Mouse (Mus musculus) embryonic facial prominence, embryonic 14.5 days (tissue): ENCODE measurements around the gene Rrp1b. TPM values are rescaled to one million over a fixed set of nuclear protein-coding genes. Genes with fewer than 3 reads are reported as not detected.
A peak's percentile ranks its signal among the peaks of the same experiment; 100 is the strongest.
"Not testable (repeated sequence)": the region's sequence is repeated elsewhere in the genome, so short reads cannot be mapped to it uniquely, and the experiment has no call there.

Source experiments
- ATAC-seq: fragments of 200-750 bp; cut with Nextera tagmentation; 2 replicates; pipeline ENCODE4 v1.8.0; 2017; ENCODE audit warnings: low read depth, moderate number of reproducible peaks, moderate TSS enrichment
- DNase-seq: peaks from one replicate; pipeline ENCODE4 v3.0.0-alpha.2; 2015; ENCODE audit warnings: low spot score
- H3K27ac ChIP-seq: fragments of 300-500 bp; sonication (generic); replicated peaks from 2 replicates; pipeline ENCODE4 v1.5.1; 2014; ENCODE audit warnings: low read depth, mild to moderate bottlenecking, low read length, moderate library complexity
- H3K27me3 ChIP-seq: fragments of 300-500 bp; sonication (generic); replicated peaks from 2 replicates; pipeline ENCODE4 v1.6.1; 2014; ENCODE audit warnings: low read length; ENCODE audit not compliant: control insufficient read depth, insufficient read depth
- H3K36me3 ChIP-seq: fragments of 300-500 bp; sonication (generic); 2 replicates; pipeline ENCODE4 v1.6.1; 2014; ENCODE audit warnings: low read length, mixed read lengths; ENCODE audit not compliant: control insufficient read depth, insufficient read depth
- H3K4me1 ChIP-seq: fragments of 300-500 bp; sonication (generic); 2 replicates; pipeline ENCODE4 v1.6.1; 2014; ENCODE audit warnings: antibody characterized with exemption, low read length; ENCODE audit not compliant: control insufficient read depth, insufficient read depth
- H3K4me2 ChIP-seq: fragments of 300-500 bp; sonication (generic); 2 replicates; pipeline ENCODE4 v1.6.1; 2014; ENCODE audit warnings: low read depth, mild to moderate bottlenecking, low read length, moderate library complexity, mixed read lengths
- H3K4me3 ChIP-seq: fragments of 300-500 bp; sonication (generic); 2 replicates; pipeline ENCODE4 v1.5.1; 2014; ENCODE audit warnings: low read depth, mild to moderate bottlenecking, low read length
- H3K9ac ChIP-seq: fragments of 300-500 bp; sonication (generic); 2 replicates; pipeline ENCODE4 v1.6.1; 2014; ENCODE audit warnings: low read depth, mild to moderate bottlenecking, low read length, moderate library complexity, mixed read lengths
- H3K9me3 ChIP-seq: fragments of 300-500 bp; sonication (generic); 2 replicates; pipeline ENCODE4 v1.6.1; 2016; ENCODE audit warnings: low read length; ENCODE audit not compliant: control insufficient read depth
- WGBS: fragments of 180-500 bp; shearing (Covaris S2); extraction: QIAGEN DNeasy Blood & Tissue Kit; methylation state at CpG from one replicate; pipeline ENCODE4 v1.1.7; 2014; 5-methylcytosine and 5-hydroxymethylcytosine counted together
- polyA plus RNA-seq: library from polyadenylated mRNA; unstranded; fragments of >200 nt; fragmentation: Nextera tagmentation; extraction: Ambion mirVana; gene quantifications from 2 replicates; pipeline ENCODE4 v1.2.1, GENCODE M21; 2014

Rrp1b gene
- polyA plus RNA-seq, 1 experiment from 2014 or later = 41.9 TPM

DNA sequence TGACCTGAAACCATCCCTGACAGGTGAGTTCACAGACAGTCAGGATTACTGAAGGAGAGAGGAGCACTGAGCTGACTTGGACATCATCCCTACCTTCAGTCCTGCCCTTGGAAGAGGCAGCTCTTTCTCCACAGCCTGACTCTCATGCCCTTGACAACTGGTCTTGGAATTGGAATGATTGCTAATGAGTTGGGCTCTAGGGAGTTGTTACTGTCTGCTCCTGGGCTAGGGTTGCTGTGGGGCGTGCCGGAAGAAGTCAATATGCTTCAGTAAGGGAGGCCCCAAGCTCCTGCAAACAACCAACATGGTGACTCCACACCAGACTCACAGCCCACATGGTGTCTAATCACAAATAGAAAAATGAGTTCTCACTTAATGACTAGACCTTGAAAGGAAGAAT lies 21.9 kb downstream of the Rrp1b start:
- Histone ChIP-seq H3K4me3 (no peak overlapping the region), H3K36me3 (peaks cover 95% of the 10 kb centered on the region), H3K9ac (no peak overlapping the region), H3K4me1 (no peaks in the 10 kb centered on the region), H3K4me2 (no peak overlapping the region), H3K27ac (no peak overlapping the region), H3K27me3 (no peaks in the 10 kb centered on the region), H3K9me3 (no peaks in the 10 kb centered on the region)
- WGBS = 86% methylated on average over 2 of the region's 2 CpGs
- no peak for ATAC-seq
- DNase-seq = no peak

DNA sequence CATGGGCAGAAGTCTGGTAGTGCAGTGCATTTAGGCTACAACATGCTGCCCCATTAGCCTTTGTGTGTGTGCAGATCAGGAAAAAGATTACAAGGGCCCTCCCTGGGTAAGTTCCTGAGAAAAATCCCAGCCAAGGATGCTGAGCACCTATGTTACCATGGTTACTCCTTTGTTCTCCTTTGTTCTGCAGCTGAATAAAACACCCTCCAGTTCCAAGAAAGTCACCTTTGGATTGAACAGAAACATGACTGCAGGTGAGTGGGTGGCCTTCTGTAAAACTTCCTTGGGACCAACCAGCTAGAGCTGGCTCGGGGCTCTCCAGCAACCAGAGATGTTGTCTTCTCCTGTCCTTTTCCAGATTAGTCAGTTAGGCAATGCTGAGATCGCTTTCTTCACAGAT lies 23.2 kb downstream of the Rrp1b start:
- H3K4me3 ChIP-seq = no peak overlapping the region
- ATAC-seq (no peak), DNase-seq (no peak)
- no peaks in the 10 kb centered on the region for H3K4me1 ChIP-seq
- H3K27me3 ChIP-seq = no peaks in the 10 kb centered on the region
- no peak overlapping the region for H3K9ac ChIP-seq
- no peak overlapping the region for H3K27ac ChIP-seq
- no peaks in the 10 kb centered on the region for H3K9me3 ChIP-seq
- WGBS = 91% methylated on average over 2 of the region's 2 CpGs
- peaks cover 83% of the 10 kb centered on the region for H3K36me3 ChIP-seq
- H3K4me2 ChIP-seq = no peak overlapping the region

DNA sequence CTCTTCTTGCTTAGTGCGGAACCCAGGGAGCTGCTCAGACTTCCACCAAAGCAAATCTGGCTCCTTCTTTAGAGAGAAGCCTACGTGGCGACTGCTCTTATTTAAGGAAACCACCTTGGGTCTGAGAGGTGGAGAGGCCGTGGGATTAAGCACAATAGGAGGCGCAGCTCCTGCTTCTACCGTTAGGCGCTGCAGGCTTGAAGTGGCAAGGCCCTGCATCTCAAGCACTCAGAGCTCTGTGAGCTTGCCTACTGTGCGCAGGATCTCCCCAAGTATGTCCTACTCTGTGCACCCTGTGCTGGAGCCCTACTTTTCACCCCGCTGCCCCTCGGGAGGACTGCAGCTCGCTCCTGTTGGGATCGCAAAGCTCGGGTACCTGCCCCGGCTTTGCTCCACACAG lies 25.3 kb downstream of the Rrp1b start:
- DNase-seq = no peak
- Histone ChIP-seq H3K4me2 (no peak overlapping the region), H3K9ac (no peak overlapping the region), H3K4me1 (no peaks in the 10 kb centered on the region), H3K36me3 (peaks cover 61% of the 10 kb centered on the region), H3K9me3 (no peaks in the 10 kb centered on the region), H3K27ac (no peak overlapping the region), H3K4me3 (no peak overlapping the region), H3K27me3 (no peaks in the 10 kb centered on the region)
- ATAC-seq = no peak
- WGBS = 97% methylated on average over 14 of the region's 14 CpGs

DNA sequence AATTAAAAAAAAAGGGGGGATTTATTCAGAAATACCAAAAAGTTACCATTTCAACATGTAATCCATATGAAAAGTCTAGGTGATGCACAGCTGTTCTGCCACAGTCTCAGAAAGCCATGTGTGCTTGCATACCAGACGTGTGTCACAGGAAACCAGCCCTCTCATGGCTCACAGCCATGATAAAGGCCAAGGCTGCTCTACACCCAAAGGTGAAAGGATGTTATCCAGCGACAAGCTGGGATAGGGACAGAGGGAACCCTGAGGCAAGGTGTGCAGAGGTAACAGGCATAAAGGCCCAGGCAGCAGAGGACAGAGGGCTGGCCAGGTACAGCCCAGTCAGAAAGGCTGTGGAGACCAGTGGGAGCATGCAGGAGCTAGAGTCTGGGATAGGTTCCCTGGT lies 27.8 kb downstream of the Rrp1b start:
- H3K4me3 ChIP-seq = no peak overlapping the region
- H3K9ac ChIP-seq = no peak overlapping the region
- H3K27me3 ChIP-seq = no peaks in the 10 kb centered on the region
- no peak overlapping the region for H3K4me2 ChIP-seq
- no peak overlapping the region for H3K27ac ChIP-seq
- no peak for DNase-seq
- H3K36me3 ChIP-seq = peaks cover 37% of the 10 kb centered on the region
- WGBS = 66% methylated on average over 2 of the region's 2 CpGs
- no peaks in the 10 kb centered on the region for H3K9me3 ChIP-seq
- H3K4me1 ChIP-seq = no peaks in the 10 kb centered on the region
- ATAC-seq = no peak

DNA sequence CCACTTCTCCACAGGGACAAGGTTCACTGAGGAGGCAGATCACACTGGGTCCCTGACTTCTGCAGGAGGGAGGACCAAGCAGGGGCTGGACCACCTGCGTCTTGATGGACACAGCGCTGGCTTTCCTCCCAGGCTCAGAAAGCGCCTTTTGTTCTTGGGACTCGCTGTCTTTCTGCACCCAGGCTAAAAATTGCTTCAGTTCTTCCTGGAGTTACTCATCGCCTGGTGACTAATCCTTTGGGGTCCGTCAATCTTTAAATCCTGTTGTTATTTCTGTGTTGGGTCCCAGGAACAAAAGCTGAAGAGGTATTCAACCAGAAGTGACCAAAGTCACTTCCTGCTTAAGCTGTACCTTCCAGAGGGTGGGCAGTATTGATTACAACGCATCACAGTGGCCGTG lies 28.9 kb downstream of the Rrp1b start:
- WGBS = 57% methylated on average over 8 of the region's 8 CpGs
- H3K9ac ChIP-seq, H3K27ac ChIP-seq, H3K4me2 ChIP-seq, H3K27me3 ChIP-seq, DNase-seq, H3K4me1 ChIP-seq, H3K9me3 ChIP-seq, H3K4me3 ChIP-seq, ATAC-seq: not testable (repeated sequence)
- H3K36me3 ChIP-seq = peaks cover 26% of the 10 kb centered on the region

DNA sequence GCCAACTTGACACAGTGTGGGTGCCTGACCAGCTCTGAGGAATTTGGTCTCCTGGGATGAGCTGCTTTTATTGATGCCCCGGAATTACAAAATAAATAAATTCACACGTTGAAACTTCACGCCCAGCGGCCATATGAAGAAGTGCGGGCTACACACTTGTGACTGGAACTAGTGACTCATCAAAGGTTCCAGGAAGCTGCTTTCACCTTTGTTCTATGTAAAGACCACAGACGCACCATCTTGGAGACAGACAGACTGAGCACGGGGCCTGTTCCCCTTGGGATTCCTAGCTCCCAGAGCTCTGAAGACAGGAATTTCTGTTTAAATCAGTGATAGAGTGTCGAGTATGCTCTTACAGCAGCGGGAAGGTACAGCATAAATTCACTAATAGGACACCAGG lies 31.6 kb downstream of the Rrp1b start:
- ATAC-seq = no peak
- WGBS = 70% methylated on average over 9 of the region's 9 CpGs

DNA sequence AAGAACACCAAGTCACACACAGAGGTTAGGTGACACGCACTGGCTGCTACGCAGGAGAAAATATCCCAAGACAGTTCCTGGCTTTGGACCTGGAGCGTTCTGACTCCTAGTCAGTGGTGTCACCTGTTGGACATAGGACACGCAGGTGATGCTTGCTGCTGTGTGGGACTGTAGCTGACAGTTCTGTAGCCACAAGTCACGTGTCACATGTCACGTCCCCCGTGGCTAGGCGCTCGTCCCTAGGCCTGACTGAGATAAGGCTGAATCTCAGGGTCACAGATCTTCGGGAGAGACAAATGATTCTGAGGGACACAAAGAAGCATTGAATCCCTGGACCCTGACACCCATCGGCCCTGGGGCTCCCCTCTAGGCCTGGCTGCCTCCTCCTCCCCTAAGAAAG lies 32.5 kb downstream of the Rrp1b start:
- Histone ChIP-seq H3K9ac (no peak overlapping the region), H3K4me1 (no peaks in the 10 kb centered on the region), H3K27ac (no peak overlapping the region), H3K9me3 (no peaks in the 10 kb centered on the region), H3K27me3 (no peaks in the 10 kb centered on the region), H3K4me2 (no peak overlapping the region), H3K4me3 (no peak overlapping the region), H3K36me3 (no peaks in the 10 kb centered on the region)
- no peak for DNase-seq
- 86% methylated on average over 11 of the region's 11 CpGs for WGBS
- ATAC-seq = no peak

More for the DNA sequence above, 31.6 kb downstream of the Rrp1b start:
- Histone ChIP-seq H3K27me3 (no peaks in the 10 kb centered on the region), H3K9ac (no peak overlapping the region), H3K4me2 (no peak overlapping the region), H3K4me1 (no peaks in the 10 kb centered on the region), H3K36me3 (no peaks in the 10 kb centered on the region), H3K27ac (no peak overlapping the region), H3K4me3 (no peak overlapping the region), H3K9me3 (no peaks in the 10 kb centered on the region)
- DNase-seq = no peak

DNA sequence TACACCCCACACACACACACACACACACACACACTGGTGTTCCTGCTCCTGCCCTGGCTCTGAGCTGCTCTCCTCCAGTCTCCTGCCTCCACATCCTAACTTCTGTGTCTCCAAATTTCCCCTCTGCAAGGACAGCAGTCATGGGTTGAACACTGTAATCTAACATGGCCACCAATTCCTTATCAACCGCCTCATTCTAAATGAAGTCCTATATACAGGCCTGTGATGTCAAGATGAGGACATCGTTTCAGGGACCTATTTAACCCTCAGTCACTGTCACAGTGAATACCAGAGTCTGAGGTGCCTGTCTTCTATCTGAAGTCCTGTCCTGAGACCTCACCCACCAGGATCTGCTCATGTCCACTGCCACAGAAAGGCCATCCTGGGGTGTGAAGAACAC lies 32.9 kb downstream of the Rrp1b start:
- H3K9me3 ChIP-seq = no peaks in the 10 kb centered on the region
- no peaks in the 10 kb centered on the region for H3K36me3 ChIP-seq
- 88% methylated on average over 2 of the region's 2 CpGs for WGBS
- no peaks in the 10 kb centered on the region for H3K27me3 ChIP-seq
- H3K4me1 ChIP-seq = no peaks in the 10 kb centered on the region
- no peak overlapping the region for H3K9ac ChIP-seq
- H3K4me2 ChIP-seq = no peak overlapping the region
- no peak overlapping the region for H3K27ac ChIP-seq
- ATAC-seq (no peak), DNase-seq (no peak)
- H3K4me3 ChIP-seq = no peak overlapping the region

DNA sequence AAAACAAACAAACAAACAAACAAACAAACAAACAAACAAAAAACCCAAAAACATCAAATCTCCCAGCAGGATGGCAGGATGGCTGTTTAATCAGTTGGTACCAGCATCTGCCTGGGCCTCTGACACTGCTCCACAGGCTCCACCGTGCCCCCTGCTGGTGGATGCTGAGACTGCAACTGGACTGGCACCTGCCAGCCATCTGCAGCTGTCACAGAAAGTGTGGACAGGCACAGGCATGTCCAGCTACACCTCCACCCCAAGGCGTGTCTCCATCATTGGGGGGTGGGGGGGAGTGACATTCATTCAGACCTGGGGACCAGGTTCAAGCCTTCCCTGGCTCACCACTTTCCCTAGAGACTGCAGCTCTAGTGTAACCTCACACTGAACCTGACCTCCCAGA lies 37.5 kb downstream of the Rrp1b start:
- Histone ChIP-seq H3K36me3 (no peaks in the 10 kb centered on the region), H3K27ac (no peak overlapping the region), H3K9ac (no peak overlapping the region), H3K27me3 (no peaks in the 10 kb centered on the region), H3K4me2 (no peak overlapping the region), H3K4me3 (no peak overlapping the region), H3K4me1 (no peaks in the 10 kb centered on the region), H3K9me3 (no peaks in the 10 kb centered on the region)
- 7% methylated on average over 2 of the region's 2 CpGs for WGBS
- DNase-seq (peak; percentile 41), ATAC-seq (0 out of 2 replicates have a peak, but pooled peaks have one; percentile 20)
